Mouse (Mus musculus): ENCODE results near the gene Foxn3.

Foxn3 gene

GRCm38 (mm10) chr12:99522882-99523281, 40.5 kb downstream of the Foxn3 start:
- DNase-seq = no peak

- no peak for DNase-seq
These were observed 43.5 kb downstream of the Foxn3 start for GRCm38 (mm10) chr12:99519862-99520261.

DNA sequence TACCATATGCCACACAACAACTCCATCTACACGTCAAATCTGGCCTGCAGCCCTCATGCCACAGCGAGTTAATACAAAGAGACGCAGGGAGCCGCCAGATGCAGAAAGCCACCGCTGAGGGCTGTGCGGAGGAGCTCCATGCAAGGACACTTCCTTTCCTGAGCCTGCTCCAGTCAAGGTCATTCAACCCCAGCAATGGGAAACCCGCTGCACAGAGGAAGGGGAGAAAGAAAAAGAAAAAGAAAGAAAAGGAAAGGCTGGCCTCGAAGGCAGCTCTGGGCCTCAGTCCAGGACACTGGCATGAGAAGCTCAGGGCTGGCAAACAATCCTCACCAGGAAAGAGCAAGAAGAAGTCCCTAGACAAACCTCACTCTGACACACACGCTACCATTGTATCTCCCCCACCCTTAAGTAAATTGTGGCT, 44.2 kb downstream of the Foxn3 start:
- no peak for DNase-seq

- no peak for DNase-seq
These were observed 44.7 kb downstream of the Foxn3 start for GRCm38 (mm10) chr12:99518640-99519039.

DNA sequence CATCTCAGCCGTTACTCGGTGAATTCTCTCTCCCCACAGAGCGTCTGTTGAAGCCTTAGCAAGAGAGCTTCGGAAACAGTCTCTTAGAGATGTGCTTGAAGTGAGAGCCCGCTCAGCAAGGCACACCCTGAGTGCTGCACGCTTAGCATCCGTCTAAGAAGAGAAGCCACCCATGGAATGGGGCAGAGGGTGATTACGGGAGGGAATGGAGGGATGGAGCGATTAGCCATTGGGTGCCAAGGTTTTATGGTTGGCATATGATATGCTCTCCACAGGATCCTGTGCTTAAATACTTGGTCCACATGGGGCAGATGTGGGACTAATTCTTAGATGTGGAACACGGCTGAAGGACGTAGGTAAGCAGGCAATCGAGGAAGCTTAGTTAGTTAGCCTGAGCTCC, 45.3 kb downstream of the Foxn3 start:
- no peak for DNase-seq

GRCm38 (mm10) chr12:99517296-99517695, 46.1 kb downstream of the Foxn3 start:
- DNase-seq = peak in 1 of 2 experiments; percentile 7

DNA sequence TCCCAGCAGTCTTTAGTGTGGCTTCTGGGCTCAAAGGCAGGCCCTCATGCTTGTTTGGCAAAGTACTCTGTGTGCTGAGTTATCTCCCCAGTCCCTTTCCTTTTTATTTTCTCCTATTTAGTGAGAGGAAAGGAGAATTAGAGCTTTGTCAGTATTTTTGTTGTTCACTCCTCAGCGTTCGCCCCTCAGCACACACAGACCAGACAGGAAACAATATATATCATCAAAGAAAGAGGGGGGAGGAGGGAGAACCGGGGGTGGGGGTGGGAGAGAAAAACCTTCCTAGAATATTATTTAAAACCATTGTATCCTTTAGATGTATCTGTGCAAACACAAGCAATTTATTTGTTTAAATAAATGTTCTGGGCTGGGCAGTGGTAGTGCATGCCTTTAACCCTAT, 47.9 kb downstream of the Foxn3 start:
- no peak for DNase-seq

DNA sequence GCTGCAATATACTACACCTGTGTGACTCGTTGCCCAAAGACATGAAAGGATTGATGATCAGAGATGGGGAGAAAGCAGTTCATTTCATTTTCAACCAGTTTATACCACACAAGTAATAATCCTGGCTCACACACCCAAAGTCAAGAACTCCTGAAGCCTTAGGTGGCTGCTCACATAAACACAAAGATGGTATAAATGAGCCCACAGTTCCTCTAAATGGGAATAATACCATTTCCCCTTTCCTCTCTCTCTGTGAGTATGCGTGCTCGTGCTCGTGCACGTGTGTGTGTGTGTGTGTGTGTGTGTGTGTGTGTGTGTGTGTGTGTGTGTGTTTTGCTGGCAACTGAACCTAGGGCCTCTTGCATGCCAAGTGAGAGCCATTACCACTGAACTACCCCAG, 51.7 kb downstream of the Foxn3 start:
- peak in 1 of 2 experiments; percentile 4 for DNase-seq

DNA sequence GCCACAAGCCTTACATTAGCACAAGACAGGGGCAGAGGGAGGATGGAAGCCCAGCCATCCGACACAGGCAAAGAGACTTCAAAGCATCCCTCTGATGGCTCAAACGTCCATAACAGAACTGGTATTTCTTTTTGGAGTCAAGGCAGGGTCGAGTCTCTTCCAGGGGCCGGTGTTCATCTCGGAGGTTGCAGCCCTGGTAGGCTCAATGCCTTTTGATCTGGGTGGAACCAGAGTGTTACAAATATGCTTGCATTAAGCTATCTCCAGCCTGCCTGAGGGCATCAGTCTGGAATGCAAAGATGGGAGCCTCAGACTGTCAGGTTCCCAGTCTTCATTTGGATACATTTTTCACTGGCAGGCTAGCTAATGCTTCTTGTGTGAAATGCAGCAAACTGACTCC, 52.6 kb downstream of the Foxn3 start:
- DNase-seq = peak in 1 of 2 experiments; percentile 10

- no peak for DNase-seq
These were observed 61.2 kb downstream of the Foxn3 start for GRCm38 (mm10) chr12:99502225-99502624.

DNA sequence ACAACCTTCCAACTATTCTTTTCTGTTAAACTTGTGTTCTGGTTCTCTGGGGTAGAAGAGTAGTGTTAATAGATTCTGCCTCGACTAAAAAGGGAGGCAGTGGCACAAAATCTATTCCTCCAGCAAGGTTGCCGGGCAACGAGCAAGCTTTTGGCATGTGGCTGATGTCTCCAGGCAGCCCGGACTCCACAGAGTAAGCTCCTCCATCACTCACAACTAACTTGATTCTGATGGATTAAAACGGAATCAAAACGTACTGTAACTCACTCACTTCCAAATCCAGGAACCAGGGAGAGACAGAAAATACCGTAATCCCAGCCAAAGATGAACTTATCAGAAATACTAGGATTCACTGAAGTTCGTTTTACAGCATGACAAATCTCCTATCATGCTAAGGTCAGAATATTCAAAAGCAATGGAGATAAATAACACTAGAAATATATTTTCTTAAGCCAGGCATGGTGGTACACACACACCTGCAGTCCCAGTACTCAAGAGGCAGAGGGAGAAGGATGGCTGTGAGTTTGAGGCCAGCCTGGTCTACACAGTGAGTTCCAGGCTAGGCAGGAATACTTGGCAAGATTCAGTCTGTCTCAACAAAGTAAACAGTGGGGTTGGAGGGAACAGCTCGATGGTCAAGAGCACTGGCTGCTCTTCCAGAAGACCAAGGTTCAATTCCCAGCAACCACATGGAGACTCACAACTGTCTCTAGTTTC, 64.2 kb downstream of the Foxn3 start:
- DNase-seq = no peak

DNA sequence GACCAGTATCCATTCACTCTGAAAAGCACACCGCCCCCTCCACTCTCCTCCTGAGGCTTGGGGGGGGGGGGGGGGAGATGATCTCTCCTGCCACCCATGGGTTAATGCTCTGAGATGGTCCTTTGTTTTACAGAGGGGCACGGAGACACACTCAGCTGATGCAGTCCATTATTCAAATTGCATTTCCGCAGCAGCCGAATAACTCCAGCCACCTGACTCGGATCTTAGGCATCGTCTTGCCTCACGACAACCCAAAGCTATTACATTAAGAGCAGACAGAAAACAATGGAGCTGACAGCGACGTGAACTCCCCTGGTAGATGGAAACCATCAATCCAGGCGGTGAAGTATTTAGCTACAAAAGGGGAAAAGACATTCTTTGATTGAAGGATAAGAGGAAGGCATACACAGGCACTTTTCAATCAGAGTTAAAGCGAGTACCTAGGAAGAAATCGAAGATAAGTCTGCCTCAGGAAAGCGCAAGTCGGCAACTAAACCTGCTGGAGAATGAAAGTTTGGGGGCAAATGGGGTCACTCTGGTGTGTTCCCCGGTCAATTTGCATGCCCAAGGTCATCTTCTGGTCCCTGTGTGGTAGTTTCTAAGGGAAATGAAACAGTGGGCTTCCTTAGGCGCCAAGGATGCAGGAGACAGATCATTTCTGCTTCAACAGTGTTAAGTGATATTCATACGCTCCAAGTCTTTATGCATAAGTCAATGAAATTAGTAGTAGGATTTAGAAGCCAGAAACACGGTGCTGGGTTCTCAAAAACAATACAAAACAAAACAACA, 65.0 kb downstream of the Foxn3 start:
- no peak for DNase-seq

- DNase-seq = no peak
These were observed 66.4 kb downstream of the Foxn3 start for GRCm38 (mm10) chr12:99496945-99497344.

GRCm38 (mm10) chr12:99490216-99490615, 73.2 kb downstream of the Foxn3 start:
- no peak for DNase-seq

- DNase-seq = no peak
These were observed 74.3 kb downstream of the Foxn3 start for GRCm38 (mm10) chr12:99489001-99489592.

DNA sequence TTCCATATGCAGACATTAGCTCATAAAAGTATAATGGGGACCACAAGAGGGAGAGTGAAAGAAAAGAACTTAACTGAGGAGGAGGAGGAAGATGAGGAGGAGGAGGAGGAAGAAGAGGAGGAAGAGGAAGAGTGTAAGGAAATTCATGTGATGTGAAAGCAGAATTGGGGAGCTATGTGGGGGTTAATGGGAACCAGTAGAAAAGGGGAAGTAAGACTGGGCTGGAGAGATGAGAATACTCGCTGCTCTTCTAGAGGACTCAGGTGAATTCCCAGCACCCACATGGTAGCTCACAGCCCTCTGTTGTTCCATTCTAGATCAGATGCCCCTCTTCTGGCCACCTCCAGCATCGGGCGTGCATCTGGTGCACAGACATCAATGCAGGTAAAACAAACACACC, 83.0 kb downstream of the Foxn3 start:
- no peak for DNase-seq

DNA sequence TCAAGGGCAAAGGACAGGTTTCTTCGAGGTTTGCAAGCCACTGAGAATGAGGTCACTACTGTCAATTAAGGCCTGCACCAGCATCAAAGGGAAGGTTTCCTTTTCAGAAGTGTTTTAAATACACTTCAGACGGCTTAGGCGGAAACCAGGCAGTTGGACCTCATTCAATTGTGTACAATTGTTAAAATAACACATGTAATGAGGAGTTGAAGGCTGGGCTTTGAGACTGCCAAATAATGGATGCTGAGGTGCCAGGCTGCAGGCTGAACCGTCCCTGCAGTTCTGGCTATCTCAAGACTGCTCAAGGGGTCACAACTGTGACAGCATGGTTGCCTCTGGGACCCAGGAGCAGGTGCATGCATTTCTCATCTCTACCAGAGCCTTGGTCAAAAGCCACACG, 89.2 kb downstream of the Foxn3 start:
- DNase-seq = no peak

GRCm38 (mm10) chr12:99473406-99474133, 89.8 kb downstream of the Foxn3 start:
- no peak for DNase-seq

- no peak for DNase-seq
These were observed 92.0 kb downstream of the Foxn3 start for GRCm38 (mm10) chr12:99471431-99471830.

DNA sequence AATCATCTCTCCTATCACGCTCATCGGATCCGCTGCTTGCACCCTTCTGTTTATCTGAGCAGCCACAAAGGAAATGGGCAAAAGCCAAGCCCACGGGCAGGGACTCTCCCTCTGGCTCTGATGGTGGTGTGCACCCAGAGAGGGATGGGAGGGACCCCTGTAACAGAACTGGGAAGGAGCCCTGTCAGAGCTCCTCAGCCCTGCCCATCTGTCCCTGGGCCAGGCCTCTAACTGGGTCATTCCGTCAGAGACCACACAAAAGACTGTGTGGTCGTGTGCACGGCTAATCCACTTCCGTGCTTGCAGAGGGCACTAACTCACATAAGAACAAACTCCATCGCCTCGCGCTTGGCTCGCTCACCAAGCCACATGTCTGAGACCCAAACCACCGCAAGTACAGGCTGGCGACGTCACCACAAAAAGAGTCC, 95.5 kb downstream of the Foxn3 start:
- peak; percentile 64 to 79 for DNase-seq

- no peak for DNase-seq
These were observed 96.0 kb downstream of the Foxn3 start for GRCm38 (mm10) chr12:99467256-99467883.

DNA sequence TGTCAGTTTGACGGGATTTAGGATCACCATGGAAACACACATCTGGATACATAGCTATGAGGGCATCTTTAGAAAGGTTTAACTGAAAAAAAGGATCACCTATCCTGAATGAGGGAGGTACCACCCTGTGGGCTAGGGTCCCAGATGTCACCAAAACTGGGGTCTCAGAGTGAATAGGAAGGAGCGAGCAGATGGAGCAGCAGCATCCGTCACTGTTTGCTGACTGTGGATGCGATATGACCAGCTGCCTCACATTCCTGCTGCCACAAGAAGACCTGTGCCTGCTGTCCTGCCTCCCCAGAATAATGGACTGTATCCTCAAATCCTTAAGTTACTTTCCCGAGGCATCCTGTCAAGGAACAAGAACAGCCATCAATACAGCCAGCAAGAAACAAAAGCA, 97.0 kb downstream of the Foxn3 start:
- no peak for DNase-seq

- peak in 1 of 2 experiments; percentile 15 for DNase-seq
These were observed 99.1 kb downstream of the Foxn3 start for GRCm38 (mm10) chr12:99464291-99464690.

Measured in lung, postnatal 4 days (tissue).